Mouse (Mus musculus) heart, adult 9 months (tissue): ENCODE data around the gene Tcte2.
"Not testable (repeated sequence)": the region's sequence is repeated elsewhere in the genome, so short reads cannot be mapped to it uniquely, and the experiment has no call there.

Source experiments
- DNase-seq, 2 experiments: peaks; one replicate each; pipeline ENCODE4 v3.0.0; 2022; ENCODE audit warnings: low spot score in 2 of 2

Tcte2 gene

DNA sequence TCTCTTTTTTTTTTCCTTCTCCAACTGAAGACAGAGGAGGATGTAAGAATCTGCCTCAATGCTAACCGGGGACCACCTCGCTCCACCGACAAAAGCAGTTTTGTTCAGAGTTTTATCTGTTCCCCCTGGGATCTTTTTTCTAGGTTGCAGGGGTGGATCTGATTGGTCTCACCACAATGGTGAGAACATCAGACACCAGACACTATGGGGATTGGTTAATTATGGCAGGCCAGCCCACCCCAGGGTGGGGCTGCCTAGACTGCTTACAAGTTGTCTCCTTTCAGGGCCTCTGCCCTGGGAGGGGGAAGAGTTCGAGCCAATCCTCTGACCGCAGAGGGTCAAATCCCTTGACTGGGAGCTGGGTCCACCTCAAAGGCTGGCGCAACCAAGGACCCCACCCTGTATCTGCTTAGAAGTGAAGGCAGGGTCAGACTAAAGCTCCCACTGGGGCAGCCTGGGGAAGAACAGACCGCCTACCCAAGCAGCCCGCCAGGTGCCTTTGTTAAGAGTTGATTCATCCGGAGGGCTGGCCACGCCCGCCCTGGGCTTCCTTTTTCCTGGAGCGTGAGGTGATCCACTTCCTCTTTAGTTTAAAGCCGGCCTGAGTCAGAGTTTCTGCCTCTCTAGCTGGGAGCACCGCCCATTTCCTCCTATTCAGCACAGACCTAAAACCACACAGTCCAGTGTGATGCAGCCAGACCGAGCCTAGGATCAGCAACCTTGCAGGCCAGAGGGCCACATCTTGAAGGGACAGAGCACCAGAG, 78.0 kb downstream of the Tcte2 start:
- peak; percentile 93 to 95 for DNase-seq

- DNase-seq, result no peak
Measured at GRCm38 (mm10) chr17:13683027-13683410, 78.6 kb downstream of the Tcte2 start.

DNA sequence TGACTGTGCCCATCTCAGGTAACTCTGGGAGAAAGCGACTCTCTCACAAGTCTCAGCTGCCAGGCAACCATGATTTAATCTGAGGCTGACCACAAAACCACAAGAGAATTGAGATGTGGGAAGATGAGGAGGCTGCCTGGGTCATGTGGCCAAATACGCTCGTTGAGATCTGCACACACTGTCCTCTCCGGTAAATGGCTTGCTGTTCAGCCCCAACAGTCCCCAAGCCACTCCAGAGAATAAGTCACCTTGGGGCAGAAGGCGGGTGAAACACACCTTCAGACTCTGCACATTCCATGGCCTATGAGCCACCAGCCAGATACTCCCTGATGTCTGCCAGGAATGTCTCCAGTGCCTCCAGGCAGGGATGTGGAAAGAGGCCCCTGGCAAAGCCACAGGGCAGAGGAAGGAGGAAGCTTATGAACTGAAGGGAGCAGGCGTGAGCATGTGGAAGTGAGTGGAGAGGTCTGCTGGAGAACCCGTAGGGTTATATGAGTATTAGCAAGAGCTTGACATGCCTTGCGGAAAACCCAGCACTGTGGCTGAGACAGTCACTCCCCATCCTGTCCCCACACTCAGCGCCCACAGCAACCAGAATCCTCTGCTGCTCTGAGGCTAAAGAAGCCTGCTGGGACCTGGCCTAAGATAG, 79.1 kb downstream of the Tcte2 start:
- no peak for DNase-seq

DNA sequence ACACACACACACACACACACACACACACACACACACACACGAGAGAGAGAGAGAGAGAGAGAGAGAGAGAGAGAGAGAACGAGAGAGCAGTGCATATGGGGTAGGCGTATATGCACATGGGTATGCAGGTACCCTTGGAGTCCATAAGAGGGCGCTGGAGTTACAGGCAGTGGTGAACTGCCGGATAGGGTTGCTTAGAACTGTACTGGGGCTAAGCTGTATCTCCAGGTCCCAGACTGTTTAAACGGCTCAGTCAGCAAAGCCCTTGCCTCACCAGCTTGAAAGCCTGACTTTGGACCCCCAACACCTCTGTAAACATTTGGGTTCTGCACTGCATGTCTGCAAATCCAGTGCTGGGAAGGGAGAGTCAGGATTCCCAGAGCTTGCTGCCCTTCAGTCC, 79.9 kb downstream of the Tcte2 start:
- no peak for DNase-seq

GRCm38 (mm10) chr17:13681126-13681525, 80.5 kb downstream of the Tcte2 start:
- no peak for DNase-seq

DNA sequence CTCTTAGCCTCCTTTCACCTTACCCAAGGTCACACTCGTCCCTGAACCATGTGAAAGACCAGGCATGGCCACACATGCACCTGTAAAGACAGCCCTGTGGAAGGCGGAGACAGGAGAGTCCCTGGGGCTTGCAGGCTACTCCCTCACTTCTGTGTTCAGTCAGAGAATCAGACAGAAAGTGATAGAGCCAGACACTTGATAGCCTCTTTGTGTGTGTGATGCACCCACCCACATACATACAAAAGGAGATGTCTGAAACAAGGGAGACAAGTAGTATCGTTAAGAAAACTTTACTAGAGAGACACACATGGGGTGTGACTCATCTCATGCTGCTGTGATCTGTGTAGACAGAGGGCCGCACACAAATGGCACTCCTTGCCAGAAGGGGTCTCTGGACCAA, 81.3 kb downstream of the Tcte2 start:
- no peak for DNase-seq

DNA sequence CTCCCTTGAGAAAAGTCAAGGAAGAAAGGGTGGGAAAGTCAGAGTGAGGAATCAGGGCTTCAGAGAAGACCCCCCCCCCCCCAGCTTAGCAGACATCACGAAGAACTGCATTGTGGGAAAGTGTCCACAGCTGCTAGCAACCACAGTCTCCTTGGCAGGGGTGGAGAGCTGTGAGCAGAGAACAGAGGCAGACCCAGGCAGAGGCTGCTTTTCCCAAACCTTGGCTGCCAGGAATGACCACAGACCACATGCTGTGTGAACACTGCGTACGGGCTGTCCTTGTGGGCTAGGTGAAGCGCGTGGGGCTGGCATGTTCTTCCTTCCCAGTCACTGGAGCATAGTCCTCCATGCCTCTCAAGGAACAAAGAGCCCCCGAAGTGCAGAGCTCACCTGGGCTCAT, 81.9 kb downstream of the Tcte2 start:
- DNase-seq, result no peak

GRCm38 (mm10) chr17:13677225-13678148, 84.1 kb downstream of the Tcte2 start:
- DNase-seq, result no peak

DNA sequence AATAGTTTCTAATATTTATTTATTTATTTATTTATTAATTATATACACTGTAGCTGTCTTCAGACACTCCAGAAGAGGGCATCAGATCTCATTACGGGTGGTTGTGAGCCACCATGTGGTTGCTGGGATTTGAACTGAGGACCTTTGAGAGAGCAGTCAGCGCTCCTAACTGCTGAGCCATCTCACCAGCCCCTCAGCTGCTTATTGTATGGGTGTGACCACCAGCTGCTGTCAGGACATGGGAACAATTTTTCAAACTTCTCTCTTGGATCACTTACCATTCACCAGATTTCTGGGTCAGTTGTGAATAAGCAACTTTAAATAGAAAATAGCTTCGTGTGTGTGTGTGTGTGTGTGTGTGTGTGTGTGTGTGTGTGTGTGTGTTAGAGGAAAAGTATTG, 85.5 kb downstream of the Tcte2 start:
- DNase-seq, result not testable (repeated sequence)

GRCm38 (mm10) chr17:13675630-13676029, 86.0 kb downstream of the Tcte2 start:
- no peak for DNase-seq

GRCm38 (mm10) chr17:13674695-13675306, 86.8 kb downstream of the Tcte2 start:
- no peak for DNase-seq

DNA sequence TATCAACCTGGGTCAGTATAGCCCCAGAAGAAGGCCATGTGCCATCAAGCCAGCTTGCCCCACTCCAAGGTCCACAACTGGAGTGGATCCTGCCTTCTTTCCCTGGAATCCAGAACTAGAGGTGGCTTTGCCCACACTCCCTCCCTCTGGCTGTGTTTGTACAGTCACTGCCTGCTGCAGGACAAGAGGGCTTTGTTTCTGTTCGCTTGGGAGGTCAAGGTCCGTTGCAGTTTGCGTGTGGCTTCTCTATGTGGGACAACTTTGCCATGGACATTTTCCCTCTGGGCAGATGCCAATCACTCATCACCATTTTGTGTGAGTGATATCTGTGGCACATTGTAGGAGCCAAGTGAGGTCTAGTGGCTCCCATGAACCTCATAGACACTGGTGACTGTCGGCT, 89.9 kb downstream of the Tcte2 start:
- peak in 1 of 2 experiments; percentile 49 for DNase-seq

DNA sequence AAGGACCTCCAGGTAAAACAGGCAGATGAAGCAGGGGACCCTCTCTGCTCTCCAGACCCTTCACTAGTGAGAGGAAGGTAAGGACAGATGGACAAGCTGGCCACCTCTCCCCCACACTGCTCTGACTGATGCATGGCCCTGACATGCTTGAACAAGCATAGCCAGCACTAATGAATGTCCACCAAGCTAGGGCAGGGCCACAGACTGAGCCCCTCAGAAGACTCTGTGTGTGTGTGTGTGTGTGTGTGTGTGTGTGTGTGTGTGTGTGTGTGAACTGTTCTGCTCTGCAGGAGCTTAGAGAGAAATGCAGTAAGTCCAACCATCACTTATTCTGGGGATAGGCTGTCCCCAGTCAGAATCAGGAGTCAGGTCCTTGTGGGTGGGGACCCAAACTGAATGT, 91.4 kb downstream of the Tcte2 start:
- no peak for DNase-seq

DNA sequence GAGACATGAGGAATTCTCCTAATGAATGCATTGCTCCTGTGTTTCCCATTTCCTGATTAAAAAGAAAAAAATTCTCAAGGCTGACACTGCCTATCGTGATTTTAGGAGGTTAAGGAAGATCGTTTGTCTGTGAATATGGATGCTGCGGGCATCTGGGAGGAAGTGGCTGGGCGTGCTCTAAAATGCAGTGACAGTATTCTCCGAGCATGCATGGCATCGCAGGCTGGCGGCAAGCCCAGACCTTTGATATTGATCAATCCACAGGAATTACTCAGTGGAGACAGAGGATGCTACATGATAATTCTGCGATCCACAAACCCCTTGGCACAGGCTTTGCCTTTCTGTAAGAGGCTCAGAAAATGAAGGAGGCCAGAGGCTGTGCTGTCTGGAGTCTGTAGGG, 92.4 kb downstream of the Tcte2 start:
- DNase-seq, result no peak

DNA sequence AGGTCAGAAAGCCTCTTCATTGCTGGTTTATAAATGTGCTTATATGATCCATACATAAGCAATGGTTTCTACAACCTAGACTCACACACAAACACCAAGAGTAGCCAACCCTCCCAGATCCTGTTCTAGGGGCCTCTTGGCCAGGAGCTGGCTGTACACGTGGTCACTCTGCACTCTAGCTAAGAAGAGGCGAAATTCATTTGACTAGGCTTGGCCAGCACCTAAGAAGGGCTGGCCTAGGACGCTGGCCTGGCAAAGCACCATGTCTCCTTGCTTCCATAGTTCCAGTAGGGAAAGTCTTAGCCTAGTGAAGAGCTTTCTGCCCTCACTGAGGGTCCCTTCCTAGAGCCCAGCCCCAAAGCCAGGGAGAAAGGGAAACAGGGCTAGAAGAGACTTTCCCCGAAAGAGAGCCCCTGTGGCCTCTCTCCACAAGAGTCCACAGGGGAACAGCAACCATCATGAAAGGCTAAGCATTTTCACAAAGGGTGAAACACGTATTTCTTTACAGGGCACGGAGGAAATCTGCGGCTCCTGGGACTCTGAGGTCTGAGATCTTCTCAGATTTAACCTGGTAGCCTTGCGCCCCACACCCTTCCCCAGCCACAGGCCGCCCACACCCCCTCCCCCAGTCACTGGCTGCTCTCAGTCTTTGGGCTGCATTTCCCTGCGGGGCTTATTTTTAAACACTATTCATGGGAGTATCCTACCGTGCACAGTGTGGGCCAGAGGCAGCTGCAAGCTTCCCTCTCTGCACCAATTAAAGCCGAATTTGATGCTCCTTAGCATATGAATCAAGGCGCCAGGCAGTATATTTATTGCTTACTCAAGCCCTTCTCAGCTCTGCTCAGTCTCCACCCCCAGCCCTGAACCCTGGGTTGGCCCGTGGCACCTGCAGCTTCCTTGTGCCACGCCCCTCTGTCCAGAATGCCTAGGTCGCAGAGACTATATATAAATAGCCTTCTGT, 93.3 kb downstream of the Tcte2 start:
- DNase-seq, result no peak

DNA sequence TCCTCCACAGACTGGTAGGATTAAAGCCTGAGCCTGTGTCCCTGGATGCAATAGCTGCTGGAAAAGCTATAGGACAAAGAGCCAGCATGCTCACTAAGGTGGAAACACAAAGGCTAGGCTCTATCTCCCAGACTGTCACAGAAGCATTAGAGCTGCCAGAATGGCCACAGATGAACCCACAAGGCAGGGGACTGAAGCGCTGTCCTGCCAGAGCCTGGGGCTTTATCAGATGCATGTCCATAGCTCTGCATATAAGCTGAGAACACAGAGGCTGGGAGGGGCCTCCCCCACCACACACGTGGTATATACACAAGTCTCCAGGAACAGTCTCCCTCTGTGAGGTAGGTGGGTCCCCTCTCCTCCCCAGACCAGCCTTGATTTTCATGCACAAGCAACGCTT, 94.6 kb downstream of the Tcte2 start:
- no peak for DNase-seq

GRCm38 (mm10) chr17:13665731-13666130, 95.9 kb downstream of the Tcte2 start:
- DNase-seq, result no peak

DNA sequence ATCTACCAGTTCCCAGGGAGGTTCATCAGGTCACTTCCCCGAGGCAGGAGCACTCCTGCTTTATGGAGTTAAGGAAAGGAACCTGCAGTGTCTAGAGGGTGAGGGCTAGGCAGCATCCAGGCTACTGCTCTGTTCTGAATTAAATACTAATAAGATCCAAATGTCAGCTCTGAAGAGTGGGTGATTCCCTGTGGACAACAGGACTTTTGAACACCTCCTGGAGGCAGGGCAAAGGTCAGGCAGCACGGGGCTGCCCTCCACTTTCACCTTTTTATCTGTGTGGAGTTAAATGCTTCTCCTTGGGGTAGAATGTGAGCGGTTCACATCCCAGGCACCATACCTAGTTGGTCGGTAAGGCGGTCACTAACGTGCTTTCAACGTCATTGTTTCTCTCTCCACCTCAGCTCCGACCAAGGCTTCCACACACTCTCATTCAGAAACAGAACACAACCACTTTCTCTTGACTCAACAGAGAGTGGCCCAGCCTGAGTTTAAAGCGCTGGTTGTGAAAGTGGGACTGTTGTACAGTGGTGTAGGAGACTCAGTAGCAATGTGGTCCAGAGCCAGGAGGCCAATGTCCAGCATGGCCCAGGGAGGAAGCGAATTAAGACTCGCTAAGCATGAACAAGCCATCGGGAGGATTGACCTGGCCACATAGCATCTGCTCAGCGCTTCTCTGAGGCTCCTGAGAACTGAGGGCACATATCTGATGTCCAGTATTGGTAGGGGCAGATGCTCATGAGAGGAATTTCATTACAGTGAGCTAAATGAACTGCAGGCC, 98.0 kb downstream of the Tcte2 start:
- DNase-seq, result no peak
